Mouse (Mus musculus) heart, embryonic 15.5 days (tissue): ENCODE results near the gene Syvn1. TPM values are rescaled to one million over a fixed set of nuclear protein-coding genes. Genes with fewer than 3 reads are reported as not detected.

Experiments used
- ATAC-seq: fragments of 200-750 bp; cut with Nextera tagmentation; replicated peaks from 2 replicates; pipeline ENCODE4 v1.8.0; 2017; ENCODE audit warnings: low read depth, moderate TSS enrichment; ENCODE audit not compliant: insufficient number of reproducible peaks, insufficient read depth, low FRiP score
- H3K27ac ChIP-seq: fragments of 300-500 bp; sonication (generic); 2 replicates; pipeline ENCODE4 v1.5.1; 2015; ENCODE audit warnings: mild to moderate bottlenecking, inconsistent platforms
- H3K27me3 ChIP-seq: fragments of 300-500 bp; sonication (generic); 2 replicates; pipeline ENCODE4 v1.6.1; 2015; ENCODE audit warnings: inconsistent platforms
- H3K36me3 ChIP-seq: fragments of 300-500 bp; sonication (generic); 2 replicates; pipeline ENCODE4 v1.6.1; 2015; ENCODE audit warnings: mild to moderate bottlenecking, inconsistent platforms
- H3K4me1 ChIP-seq: fragments of 300-500 bp; sonication (generic); replicated peaks from 2 replicates; pipeline ENCODE4 v1.6.1; 2015; ENCODE audit warnings: inconsistent platforms
- H3K4me2 ChIP-seq: fragments of 300-500 bp; sonication (generic); 2 replicates; pipeline ENCODE4 v1.6.1; 2015; ENCODE audit warnings: inconsistent platforms, mild to moderate bottlenecking, moderate library complexity
- H3K4me3 ChIP-seq: fragments of 300-500 bp; sonication (generic); 2 replicates; pipeline ENCODE4 v1.5.1; 2015; ENCODE audit warnings: mild to moderate bottlenecking, inconsistent platforms
- H3K9ac ChIP-seq: fragments of 300-500 bp; sonication (generic); 2 replicates; pipeline ENCODE4 v1.6.1; 2015; ENCODE audit warnings: mild to moderate bottlenecking, inconsistent platforms
- H3K9me3 ChIP-seq: fragments of 300-500 bp; sonication (generic); replicated peaks from 2 replicates; pipeline ENCODE4 v1.6.1; 2016; ENCODE audit warnings: inconsistent platforms
- WGBS: fragments of 180-500 bp; shearing (Covaris S2); methylation state at CpG from one replicate; pipeline ENCODE4 v1.1.7; 2015; ENCODE audit warnings: mixed read lengths; 5-methylcytosine and 5-hydroxymethylcytosine counted together
- microRNA-seq: library from miRNA; unstranded; fragments of <30 nt; microRNA quantifications from one replicate; pipeline ENCODE4, GENCODE M21; 2016
- polyA plus RNA-seq: library from polyadenylated mRNA; unstranded; fragments of >200 nt; fragmentation: Nextera tagmentation; extraction: Ambion mirVana; gene quantifications from 2 replicates; pipeline ENCODE4 v1.2.1, GENCODE M21; 2015

Syvn1 gene
- polyA plus RNA-seq, 1 experiment from 2014 or later = 14.5 TPM

DNA sequence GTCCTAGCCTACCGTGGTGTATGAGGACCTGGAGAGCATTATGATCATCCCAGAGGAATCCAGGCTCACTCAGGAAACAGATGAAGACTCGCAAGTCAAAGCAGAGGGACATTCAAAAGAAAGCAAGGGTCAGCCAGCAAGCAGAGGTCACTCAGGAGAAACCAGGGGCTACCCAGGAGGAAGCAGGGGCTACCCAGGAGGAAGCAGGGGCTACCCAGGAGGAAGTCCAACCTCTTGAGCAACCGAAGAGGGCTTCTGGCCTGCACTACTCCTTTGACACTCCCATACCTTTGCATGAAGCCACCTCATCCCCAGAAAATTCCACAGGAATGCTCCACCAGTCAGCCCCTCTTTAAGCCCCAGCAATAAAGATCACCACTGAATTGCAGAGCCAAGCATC, 51.5 kb downstream of the Syvn1 start:
- no peak for ATAC-seq
- 75% methylated on average over 3 of the region's 3 CpGs for WGBS

GRCm38 (mm10) chr19:6101186-6101585, 54.8 kb downstream of the Syvn1 start:
- no peak overlapping the region for H3K4me3 ChIP-seq
- no peak overlapping the region for H3K9ac ChIP-seq
- H3K4me2 ChIP-seq = no peak overlapping the region
- 73% methylated on average over 6 of the region's 6 CpGs for WGBS
- no peaks in the 10 kb centered on the region for H3K4me1 ChIP-seq
- H3K27ac ChIP-seq = no peak overlapping the region
- H3K36me3 ChIP-seq = no peaks in the 10 kb centered on the region
- H3K9me3 ChIP-seq = no peaks in the 10 kb centered on the region
- no peak for ATAC-seq
- no peaks in the 10 kb centered on the region for H3K27me3 ChIP-seq

More for the DNA sequence above, 51.5 kb downstream of the Syvn1 start:
- Histone ChIP-seq H3K27ac (no peak overlapping the region), H3K9ac (no peak overlapping the region), H3K4me3 (no peak overlapping the region), H3K27me3 (no peaks in the 10 kb centered on the region), H3K9me3 (no peaks in the 10 kb centered on the region), H3K36me3 (0 out of 2 replicates have a peak, but pooled peaks cover 6% of the 10 kb centered on the region), H3K4me2 (no peak overlapping the region), H3K4me1 (no peaks in the 10 kb centered on the region)

DNA sequence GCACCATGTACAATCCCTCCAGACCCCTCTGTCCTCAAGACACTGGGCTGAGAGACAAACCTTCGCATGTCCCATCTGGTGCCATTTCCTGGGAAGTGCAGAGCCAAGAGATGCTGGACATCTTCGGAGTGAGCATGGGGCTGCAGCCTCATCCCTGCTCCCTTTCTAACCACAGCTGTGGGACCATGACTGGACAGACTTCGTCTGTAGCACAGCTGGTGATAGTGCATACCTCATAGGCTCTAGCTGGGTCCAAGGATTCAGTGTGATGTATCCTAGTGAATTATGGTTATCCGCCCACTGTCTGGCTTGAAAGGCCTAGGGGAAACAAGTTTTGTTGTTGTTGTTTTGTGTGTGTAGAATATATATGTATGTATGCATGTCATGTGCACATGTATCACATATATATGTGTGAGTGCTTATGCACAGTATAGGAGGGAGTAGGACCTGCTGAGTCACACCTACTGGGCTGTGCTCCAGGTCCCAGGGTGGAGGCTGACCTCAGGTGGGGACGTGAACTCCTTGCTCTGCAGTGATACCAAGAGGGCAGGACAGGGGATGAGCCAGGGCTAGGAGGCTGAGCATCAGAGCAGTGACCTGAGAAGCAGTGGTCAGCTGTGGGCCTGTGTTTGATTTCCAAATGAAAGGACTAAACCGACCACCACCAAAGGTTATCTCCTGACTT, 55.9 kb downstream of the Syvn1 start:
- Histone ChIP-seq H3K9ac (no peak overlapping the region), H3K36me3 (no peaks in the 10 kb centered on the region), H3K27ac (no peak overlapping the region), H3K4me1 (no peaks in the 10 kb centered on the region), H3K4me3 (no peak overlapping the region), H3K4me2 (no peak overlapping the region), H3K27me3 (no peaks in the 10 kb centered on the region), H3K9me3 (no peaks in the 10 kb centered on the region)
- ATAC-seq = no peak
- 70% methylated on average over 6 of the region's 6 CpGs for WGBS

Small RNA genes lying within 50 kb of the gene (microRNA-seq; reads per million reads assigned to microRNA genes)
- gene Mir6988 = 2.3 reads per million, percentile 3 among the genes with 10 or more reads in this experiment

Other genes starting within 250 kb of the Syvn1 start
- 25.1 and 35.1 TPM in 2 replicates for gene Frmd8, start 171.3 kb upstream of the Syvn1 start, polyA plus RNA-seq
- 3.2 and 4.2 TPM in 2 replicates for gene Slc25a45, start 168.8 kb upstream of the Syvn1 start, polyA plus RNA-seq
- 1.2 and 2.0 TPM in 2 replicates for gene Tigd3, start 152.4 kb upstream of the Syvn1 start, polyA plus RNA-seq
- 81.9 and 106 TPM in 2 replicates for gene Dpf2, start 133.6 kb upstream of the Syvn1 start, polyA plus RNA-seq
- gene Cdc42ep2, start 121.8 kb upstream of the Syvn1 start, polyA plus RNA-seq = 10.4 and 13.0 TPM in 2 replicates
- 35.8 and 48.9 TPM in 2 replicates for gene Pola2, start 82.4 kb upstream of the Syvn1 start, polyA plus RNA-seq
- gene Slc22a20, start 60.4 kb upstream of the Syvn1 start, polyA plus RNA-seq = not detected in 2 replicates
- 6.6 and 10.0 TPM in 2 replicates for gene Capn1, start 30.7 kb upstream of the Syvn1 start, polyA plus RNA-seq
- 54.5 and 55.3 TPM in 2 replicates for gene Mrpl49, start 11.2 kb downstream of the Syvn1 start, polyA plus RNA-seq
- 434 and 453 TPM in 2 replicates for gene Fau, start 11.3 kb downstream of the Syvn1 start, polyA plus RNA-seq
- 19.3 and 25.6 TPM in 2 replicates for gene Znhit2, start 14.6 kb downstream of the Syvn1 start, polyA plus RNA-seq
- gene Tm7sf2, start 21.8 kb downstream of the Syvn1 start, polyA plus RNA-seq = 5.4 and 11.3 TPM in 2 replicates
- 35.6 and 51.9 TPM in 2 replicates for gene Vps51, start 30.7 kb downstream of the Syvn1 start, polyA plus RNA-seq
- gene Tmem262, start 33.5 kb downstream of the Syvn1 start, polyA plus RNA-seq = not detected in 2 replicates
- 0.48 and 1.3 TPM in 2 replicates for gene Gm28374, start 35.7 kb downstream of the Syvn1 start, polyA plus RNA-seq
- gene Zfpl1, start 38.4 kb downstream of the Syvn1 start, polyA plus RNA-seq = 39.1 and 53.1 TPM in 2 replicates
- gene Cdca5, start 38.4 kb downstream of the Syvn1 start, polyA plus RNA-seq = 19.6 and 27.2 TPM in 2 replicates
- 0.20 and 0.38 TPM in 2 replicates for gene AC131692.1, start 47.8 kb downstream of the Syvn1 start, polyA plus RNA-seq
- 0.21 and 0.36 TPM in 2 replicates for gene Naaladl1, start 59.2 kb downstream of the Syvn1 start, polyA plus RNA-seq
- 28.1 and 38.1 TPM in 2 replicates for gene Sac3d1, start 72.1 kb downstream of the Syvn1 start, polyA plus RNA-seq
- gene Snx15, start 81.7 kb downstream of the Syvn1 start, polyA plus RNA-seq = 19.8 and 25.9 TPM in 2 replicates
- 0.23 TPM in 1 of 2 replicates, not detected in the other for gene Batf2, start 94.4 kb downstream of the Syvn1 start, polyA plus RNA-seq
- gene Arl2, start 95.0 kb downstream of the Syvn1 start, polyA plus RNA-seq = 74.7 and 81.8 TPM in 2 replicates
- gene Majin, start 137.8 kb downstream of the Syvn1 start, polyA plus RNA-seq = not detected in 2 replicates
- 0.57 TPM in 1 of 2 replicates, not detected in the other for gene Gpha2, start 179.8 kb downstream of the Syvn1 start, polyA plus RNA-seq
- gene Ppp2r5b, start 189.3 kb downstream of the Syvn1 start, polyA plus RNA-seq = 21.4 and 28.1 TPM in 2 replicates
- 6.7 and 10.0 TPM in 2 replicates for gene Atg2a, start 195.1 kb downstream of the Syvn1 start, polyA plus RNA-seq
- gene Ehd1, start 230.1 kb downstream of the Syvn1 start, polyA plus RNA-seq = 54.1 and 66.8 TPM in 2 replicates